Mouse (Mus musculus): ENCODE results near the gene Chst14. TPM values are rescaled to one million over a fixed set of nuclear protein-coding genes. Genes with fewer than 3 reads are reported as not detected.

Gene Chst14
- polyA plus RNA-seq (2014; fragmentation: Illumina TruSeq; extraction: RNeasy Lipid Tissue Mini Kit (QIAGEN cat#74804); ENCODE audit: low read depth, low replicate concordance): 0.26 TPM

GRCm38 (mm10) chr2:118926361-118926997 is at the start of gene Chst14:
TSS of gene Chst14 (plus strand) at chr2:118926496.

DNA sequence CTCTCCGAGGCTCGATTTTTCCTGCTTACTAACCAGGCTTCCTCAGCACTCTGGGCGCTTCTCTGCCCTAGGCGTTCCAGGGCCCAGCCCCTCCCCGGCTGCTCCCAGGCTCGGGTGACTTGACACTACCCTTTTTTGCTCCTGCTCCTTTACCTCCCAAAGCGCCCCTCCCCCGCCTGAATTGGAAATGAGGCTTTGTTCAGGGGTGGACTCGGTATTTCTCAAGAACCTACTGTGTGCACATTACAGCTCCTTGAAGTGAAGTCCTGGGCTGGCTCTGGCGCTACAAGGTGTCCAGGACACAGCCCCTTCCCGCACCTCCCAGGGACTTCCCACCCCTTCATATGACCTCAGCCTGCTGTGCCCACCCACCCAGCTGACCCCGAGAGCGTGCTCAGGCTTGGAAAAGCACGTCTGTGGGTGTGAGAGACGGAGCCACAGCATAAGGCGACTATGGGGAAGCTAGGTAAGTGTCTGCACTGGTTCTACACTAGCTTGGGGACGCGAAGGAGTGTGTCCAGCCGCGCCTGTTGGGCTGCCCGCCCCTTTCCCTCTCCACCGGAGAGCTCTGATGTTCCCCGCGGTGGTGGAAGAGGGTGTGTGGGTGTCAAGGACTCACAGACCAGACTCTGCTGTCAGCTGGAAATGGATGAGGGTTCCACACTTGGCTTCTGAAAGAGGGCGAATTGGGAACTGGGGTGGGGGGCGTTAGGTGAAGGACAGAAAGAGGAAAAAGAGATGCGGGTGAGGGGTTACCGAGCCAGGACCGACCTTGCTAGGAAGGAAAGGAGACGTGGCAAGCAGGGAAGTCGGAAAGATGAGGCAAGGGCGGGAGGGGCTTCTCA is 26.1 kb upstream of the Chst14 start, which contains the start of gene Bahd1:
Gene Bahd1, plus strand, starts transcription at position 397 of the 845 bp plus-strand sequence.

Other genes starting within 250 kb of the Chst14 start
- gene Ankrd63, start 222.5 kb upstream of the Chst14 start, polyA plus RNA-seq (2014; fragmentation: Illumina TruSeq; extraction: RNeasy Lipid Tissue Mini Kit (QIAGEN cat#74804); ENCODE audit: low read depth, low replicate concordance): not detected
- 0.24 TPM for gene Plcb2, start 198.1 kb upstream of the Chst14 start, polyA plus RNA-seq (2014; fragmentation: Illumina TruSeq; extraction: RNeasy Lipid Tissue Mini Kit (QIAGEN cat#74804); ENCODE audit: low read depth, low replicate concordance)
- gene Inafm2, start 180.7 kb upstream of the Chst14 start, polyA plus RNA-seq (2014; fragmentation: Illumina TruSeq; extraction: RNeasy Lipid Tissue Mini Kit (QIAGEN cat#74804); ENCODE audit: low read depth, low replicate concordance): 7.7 TPM
- 0.50 TPM for gene Ccdc9b, start 163.8 kb upstream of the Chst14 start, polyA plus RNA-seq (2014; fragmentation: Illumina TruSeq; extraction: RNeasy Lipid Tissue Mini Kit (QIAGEN cat#74804); ENCODE audit: low read depth, low replicate concordance)
- not detected for gene Phgr1, start 153.7 kb upstream of the Chst14 start, polyA plus RNA-seq (2014; fragmentation: Illumina TruSeq; extraction: RNeasy Lipid Tissue Mini Kit (QIAGEN cat#74804); ENCODE audit: low read depth, low replicate concordance)
- gene Disp2, start 146.8 kb upstream of the Chst14 start, polyA plus RNA-seq (2014; fragmentation: Illumina TruSeq; extraction: RNeasy Lipid Tissue Mini Kit (QIAGEN cat#74804); ENCODE audit: low read depth, low replicate concordance): 1.1 TPM
- 0.50 TPM for gene Knstrn, start 112.5 kb upstream of the Chst14 start, polyA plus RNA-seq (2014; fragmentation: Illumina TruSeq; extraction: RNeasy Lipid Tissue Mini Kit (QIAGEN cat#74804); ENCODE audit: low read depth, low replicate concordance)
- 81.8 TPM for gene Ivd, start 64.5 kb upstream of the Chst14 start, polyA plus RNA-seq (2014; fragmentation: Illumina TruSeq; extraction: RNeasy Lipid Tissue Mini Kit (QIAGEN cat#74804); ENCODE audit: low read depth, low replicate concordance)
- 1.6 TPM for gene Bahd1, start 26.1 kb upstream of the Chst14 start, polyA plus RNA-seq (2014; fragmentation: Illumina TruSeq; extraction: RNeasy Lipid Tissue Mini Kit (QIAGEN cat#74804); ENCODE audit: low read depth, low replicate concordance)
- 4.5 TPM for gene Ccdc32, start 102.9 kb downstream of the Chst14 start, polyA plus RNA-seq (2014; fragmentation: Illumina TruSeq; extraction: RNeasy Lipid Tissue Mini Kit (QIAGEN cat#74804); ENCODE audit: low read depth, low replicate concordance)
- gene Rpusd2, start 108.3 kb downstream of the Chst14 start, polyA plus RNA-seq (2014; fragmentation: Illumina TruSeq; extraction: RNeasy Lipid Tissue Mini Kit (QIAGEN cat#74804); ENCODE audit: low read depth, low replicate concordance): 1.0 TPM
- 0.08 TPM for gene Knl1, start 120.6 kb downstream of the Chst14 start, polyA plus RNA-seq (2014; fragmentation: Illumina TruSeq; extraction: RNeasy Lipid Tissue Mini Kit (QIAGEN cat#74804); ENCODE audit: low read depth, low replicate concordance)
- 0.32 TPM for gene Rad51, start 186.3 kb downstream of the Chst14 start, polyA plus RNA-seq (2014; fragmentation: Illumina TruSeq; extraction: RNeasy Lipid Tissue Mini Kit (QIAGEN cat#74804); ENCODE audit: low read depth, low replicate concordance)
- 39.8 TPM for gene Rmdn3, start 230.5 kb downstream of the Chst14 start, polyA plus RNA-seq (2014; fragmentation: Illumina TruSeq; extraction: RNeasy Lipid Tissue Mini Kit (QIAGEN cat#74804); ENCODE audit: low read depth, low replicate concordance)
- 9.4 TPM for gene Gchfr, start 241.3 kb downstream of the Chst14 start, polyA plus RNA-seq (2014; fragmentation: Illumina TruSeq; extraction: RNeasy Lipid Tissue Mini Kit (QIAGEN cat#74804); ENCODE audit: low read depth, low replicate concordance)
- not detected for gene Gm14137, start 248.0 kb downstream of the Chst14 start, polyA plus RNA-seq (2014; fragmentation: Illumina TruSeq; extraction: RNeasy Lipid Tissue Mini Kit (QIAGEN cat#74804); ENCODE audit: low read depth, low replicate concordance)

Measured in liver, adult 10 weeks (tissue).